Mouse (Mus musculus) heart, adult 2 months (tissue): Measurements from ENCODE around the gene Cdkn2aip.

Source experiments
- CTCF ChIP-seq: fragments of 200-600 bp; IDR thresholded peaks from 2 replicates; pipeline ENCODE4 v1.8.1; 2022; ENCODE audit warnings: antibody characterized with exemption, mild to moderate bottlenecking, moderate library complexity
- EP300 ChIP-seq: fragments of 200-500 bp; IDR thresholded peaks from 2 replicates; pipeline ENCODE4 v1.6.1; 2011; ENCODE audit warnings: low read depth, low read length, control low read depth; ENCODE audit not compliant: insufficient read depth
- POLR2A ChIP-seq: fragments of 200-500 bp; IDR thresholded peaks from 2 replicates; pipeline ENCODE4 v1.6.1; 2011; ENCODE audit warnings: mild to moderate bottlenecking, low read depth, low read length, control low read depth; ENCODE audit not compliant: insufficient read depth

DNA sequence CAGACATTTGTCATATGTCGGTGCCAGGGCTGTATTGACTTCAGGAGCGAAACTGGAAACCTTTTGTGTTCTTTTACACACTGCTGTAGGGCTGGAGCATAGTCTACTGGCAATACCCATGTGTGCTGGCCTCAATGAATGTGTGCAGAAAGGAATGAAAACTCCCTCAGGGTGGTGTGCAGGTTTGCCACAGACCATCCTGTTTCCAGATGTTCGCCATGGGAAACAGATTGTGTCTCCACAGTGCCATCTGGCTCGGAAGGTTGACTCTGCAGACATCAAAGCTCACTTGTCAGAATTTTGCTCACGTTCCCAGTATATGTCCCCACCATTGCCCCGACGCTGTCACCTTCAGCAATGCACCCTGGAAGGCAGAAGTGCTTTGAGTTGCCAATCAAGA lies 23.4 kb upstream of the Cdkn2aip start:
- TF ChIP-seq CTCF, result 0 out of 2 replicates have a peak, but pooled peaks have one; percentile 3
- TF ChIP-seq POLR2A, result no peak
- no peak for TF ChIP-seq EP300
